Comparison of ENCODE assay signal across 25 mouse cellular contexts in genomic region chr12:110871247-110871646, GRCm38 (mm10). TPM values are rescaled to one million over a fixed set of nuclear protein-coding genes. Genes with fewer than 3 reads are reported as not detected.
DNase-seq lines count a peak whose midpoint lies in the region; ATAC-seq lines count a peak whose summit lies in the region.
"Had no signal": no experiment of that assay in that cellular context is flagged by ENCODE, and none has a peak within 500 bp of the region (broad histone marks: within the 10 kb centered on the region; RNA-seq: fewer than 3 reads in every experiment).

No protein-coding gene starts in this region.

- H3K4me3 ChIP-seq in liver, embryonic 12.5 days, result no peak overlapping the region
- H3K4me3 ChIP-seq in liver, embryonic 11.5 days (ENCODE audit: low read depth, low read length), result no peak overlapping the region
- H3K4me3 ChIP-seq in liver, embryonic 13.5 days (replicated peaks), result no peak overlapping the region
- no peak overlapping the region for H3K4me3 ChIP-seq in liver, embryonic 16.5 days (ENCODE audit: low read depth, low read length)
- H3K4me3 ChIP-seq in midbrain, embryonic 10.5 days, result no peak overlapping the region
- H3K4me3 ChIP-seq: embryonic facial prominence, embryonic 10.5 days; embryonic facial prominence, embryonic 12.5 days; erythroblast, embryonic 14.5 days; forebrain, embryonic 10.5 days; forebrain, embryonic 12.5 days had no signal

- no peaks in the 10 kb centered on the region for H3K27me3 ChIP-seq in liver, embryonic 12.5 days (replicated peaks)
- H3K27me3 ChIP-seq in liver, embryonic 11.5 days (replicated peaks; ENCODE audit: control insufficient read depth, insufficient read depth, low read length), result no peaks in the 10 kb centered on the region
- no peaks in the 10 kb centered on the region for H3K27me3 ChIP-seq in liver, embryonic 13.5 days
- no peaks in the 10 kb centered on the region for H3K27me3 ChIP-seq in liver, embryonic 16.5 days (ENCODE audit: control insufficient read depth, insufficient read depth, low read depth, low read length)
- no peaks in the 10 kb centered on the region for H3K27me3 ChIP-seq in midbrain, embryonic 10.5 days (ENCODE audit: low read depth, poor library complexity, severe bottlenecking)
- H3K27me3 ChIP-seq: embryonic facial prominence, embryonic 12.5 days; forebrain, embryonic 12.5 days; Patski had no signal

- H3K9me3 ChIP-seq in liver, embryonic 12.5 days (replicated peaks), result no peaks in the 10 kb centered on the region
- H3K9me3 ChIP-seq in liver, embryonic 11.5 days (ENCODE audit: control insufficient read depth, low read length), result no peaks in the 10 kb centered on the region
- no peaks in the 10 kb centered on the region for H3K9me3 ChIP-seq in liver, embryonic 13.5 days (replicated peaks)
- no peaks in the 10 kb centered on the region for H3K9me3 ChIP-seq in liver, embryonic 16.5 days (replicated peaks; ENCODE audit: control insufficient read depth, low read length)
- no peaks in the 10 kb centered on the region for H3K9me3 ChIP-seq in midbrain, embryonic 10.5 days (replicated peaks)
- H3K9me3 ChIP-seq: embryonic facial prominence, embryonic 10.5 days; embryonic facial prominence, embryonic 12.5 days; forebrain, embryonic 10.5 days; forebrain, embryonic 12.5 days had no signal

- ATAC-seq in liver, embryonic 12.5 days, result no peak
- no peak; the same call in 1 of the 2 replicates for ATAC-seq in liver, embryonic 11.5 days (replicated peaks; ENCODE audit: low FRiP score)
- ATAC-seq in liver, embryonic 13.5 days (ENCODE audit: low read depth), result 0 out of 2 replicates have a peak, but pooled peaks have one; percentile 25
- ATAC-seq in liver, embryonic 16.5 days (ENCODE audit: low read depth), result peak; percentile 50
- no peak for ATAC-seq in erythroblast, adult 5-6 weeks (replicated peaks; ENCODE audit: low FRiP score, poor library complexity, severe bottlenecking)
- ATAC-seq: activated CD4-positive, CD25-positive, alpha-beta regulatory T cell, adult 4 months; forebrain, embryonic 14.5 days; forebrain, embryonic 16.5 days; Patski had no signal

- H3K27ac ChIP-seq in liver, embryonic 12.5 days, result peak overlapping the region; percentile 37
- no peak overlapping the region for H3K27ac ChIP-seq in liver, embryonic 11.5 days (ENCODE audit: low read depth, low read length)
- H3K27ac ChIP-seq in liver, embryonic 13.5 days, result peak overlapping the region; percentile 77; the same call in 1 of the 2 replicates
- H3K27ac ChIP-seq in liver, embryonic 16.5 days (ENCODE audit: low read length), result no peak overlapping the region
- H3K27ac ChIP-seq in midbrain, embryonic 10.5 days (replicated peaks), result no peak overlapping the region
- H3K27ac ChIP-seq: embryonic facial prominence, embryonic 10.5 days; embryonic facial prominence, embryonic 12.5 days; forebrain, embryonic 10.5 days; forebrain, embryonic 12.5 days had no signal

- H3K4me1 ChIP-seq in liver, embryonic 12.5 days, result peaks cover 25% of the 10 kb centered on the region
- peaks cover 10% of the 10 kb centered on the region for H3K4me1 ChIP-seq in liver, embryonic 11.5 days (replicated peaks; ENCODE audit: control insufficient read depth, insufficient read depth, low read length)
- peaks cover 47% of the 10 kb centered on the region for H3K4me1 ChIP-seq in liver, embryonic 13.5 days (replicated peaks)
- H3K4me1 ChIP-seq in liver, embryonic 16.5 days (ENCODE audit: control insufficient read depth, low read depth, low read length), result peaks cover 25% of the 10 kb centered on the region
- peaks cover 4% of the 10 kb centered on the region for H3K4me1 ChIP-seq in midbrain, embryonic 10.5 days
- H3K4me1 ChIP-seq: embryonic facial prominence, embryonic 10.5 days; embryonic facial prominence, embryonic 12.5 days; forebrain, embryonic 12.5 days had no signal

- peaks cover 86% of the 10 kb centered on the region for H3K36me3 ChIP-seq in liver, embryonic 12.5 days
- peaks cover 34% of the 10 kb centered on the region for H3K36me3 ChIP-seq in liver, embryonic 11.5 days (ENCODE audit: control insufficient read depth, insufficient read depth, low read length)
- H3K36me3 ChIP-seq in liver, embryonic 13.5 days, result peaks cover 64% of the 10 kb centered on the region
- peaks cover 4% of the 10 kb centered on the region for H3K36me3 ChIP-seq in liver, embryonic 16.5 days (ENCODE audit: control insufficient read depth, insufficient read depth)
- peaks cover 94% of the 10 kb centered on the region for H3K36me3 ChIP-seq in midbrain, embryonic 10.5 days

- 77% methylated on average over 5 of the region's 5 CpGs for WGBS in liver, embryonic 12.5 days (ENCODE audit: insufficient replicate concordance)
- WGBS in liver, embryonic 11.5 days, result 85% methylated on average over 5 of the region's 5 CpGs
- 75% methylated on average over 5 of the region's 5 CpGs for WGBS in liver, embryonic 13.5 days (ENCODE audit: insufficient replicate concordance)
- 71% methylated on average over 5 of the region's 5 CpGs for WGBS in liver, embryonic 16.5 days (ENCODE audit: insufficient replicate concordance)
- 94% methylated on average over 5 of the region's 5 CpGs for whole genome bisulfite sequencing in midbrain, embryonic 10.5 days

- DNase-seq in liver, embryonic 11.5 days (ENCODE audit: low spot score), result no peak
- DNase-seq in liver, embryonic 13.5 days, result no peak
- DNase-seq in yolk sac, embryonic 10.5 days (ENCODE audit: low spot score), result peak; percentile 20
- no peak for DNase-seq in neural tube, embryonic 10.5 days (ENCODE audit: extremely low spot score, low spot score)
- no peak for DNase-seq in midbrain, embryonic 10.5 days (ENCODE audit: low spot score)
- DNase-seq: adrenal gland, adult 8-10 months; adrenal gland, postnatal 14 days; adrenal gland, postnatal 36 days; cerebellum, adult 11-12 months; cerebellum, adult 2 months; cerebellum, adult 9-10 months; cerebellum, postnatal 10 days; cerebellum, postnatal 25 days had no signal

- no peak overlapping the region for H3K9ac ChIP-seq in liver, embryonic 12.5 days
- no peak overlapping the region for H3K9ac ChIP-seq in liver, embryonic 11.5 days (ENCODE audit: low read depth, low read length)
- H3K9ac ChIP-seq in liver, embryonic 13.5 days, result no peak overlapping the region
- H3K9ac ChIP-seq in liver, embryonic 16.5 days (ENCODE audit: low read depth, low read length), result no peak overlapping the region
- H3K9ac ChIP-seq: embryonic facial prominence, embryonic 12.5 days; forebrain, embryonic 12.5 days had no signal

- H3K4me2 ChIP-seq in liver, embryonic 12.5 days, result no peak overlapping the region
- no peak overlapping the region for H3K4me2 ChIP-seq in liver, embryonic 11.5 days
- no peak overlapping the region for H3K4me2 ChIP-seq in liver, embryonic 13.5 days
- no peak overlapping the region for H3K4me2 ChIP-seq in liver, embryonic 16.5 days (ENCODE audit: low read depth, low read length)
- H3K4me2 ChIP-seq: embryonic facial prominence, embryonic 12.5 days; forebrain, embryonic 12.5 days had no signal

RNA-seq across cellular contexts. Expression of gene Cinp, which starts 17.7 kb away (rescaled TPM):
- 99.0 and 103 TPM in 2 replicates for polyA plus RNA-seq in liver, embryonic 12.5 days (2016; fragmentation: Nextera tagmentation; extraction: Ambion mirVana)
- 144 and 155 TPM in 2 replicates for polyA plus RNA-seq in liver, embryonic 11.5 days (2014; fragmentation: Nextera tagmentation; extraction: Ambion mirVana)
- 91.0 and 100 TPM in 2 replicates for polyA plus RNA-seq in liver, embryonic 13.5 days (2015; fragmentation: Nextera tagmentation; extraction: Ambion mirVana)
- 49.1 and 49.3 TPM in 2 replicates for polyA plus RNA-seq in liver, embryonic 16.5 days (2015; fragmentation: Nextera tagmentation; extraction: Ambion mirVana)
- total RNA-seq in erythroblast, adult 5-6 weeks (2015; ENCODE audit: low replicate concordance), result 14.6 and 28.6 TPM in 2 replicates
- total RNA-seq in erythroblast, adult 5-6 weeks (2017; ENCODE audit: low replicate concordance), result 23.4 and 26.7 TPM in 2 replicates
- polyA plus RNA-seq in midbrain, embryonic 10.5 days (2016; fragmentation: Nextera tagmentation; extraction: Ambion mirVana), result 81.7 and 95.6 TPM in 2 replicates

RNA-seq across cellular contexts. Expression of gene Tecpr2, which starts 17.8 kb away (rescaled TPM):
- polyA plus RNA-seq in liver, embryonic 12.5 days (2016; fragmentation: Nextera tagmentation; extraction: Ambion mirVana), result 3.4 and 3.6 TPM in 2 replicates
- 4.4 and 4.7 TPM in 2 replicates for polyA plus RNA-seq in liver, embryonic 11.5 days (2014; fragmentation: Nextera tagmentation; extraction: Ambion mirVana)
- 1.7 and 1.9 TPM in 2 replicates for polyA plus RNA-seq in liver, embryonic 13.5 days (2015; fragmentation: Nextera tagmentation; extraction: Ambion mirVana)
- 1.7 and 2.1 TPM in 2 replicates for polyA plus RNA-seq in liver, embryonic 16.5 days (2015; fragmentation: Nextera tagmentation; extraction: Ambion mirVana)
- 2.3 and 3.6 TPM in 2 replicates for total RNA-seq in erythroblast, adult 5-6 weeks (2015; ENCODE audit: low replicate concordance)
- 2.1 and 2.9 TPM in 2 replicates for total RNA-seq in erythroblast, adult 5-6 weeks (2017; ENCODE audit: low replicate concordance)
- 5.3 and 6.7 TPM in 2 replicates for polyA plus RNA-seq in midbrain, embryonic 10.5 days (2016; fragmentation: Nextera tagmentation; extraction: Ambion mirVana)

RNA-seq across cellular contexts. Expression of gene Zfp839, which starts 21.2 kb away (rescaled TPM):
- 3.2 and 4.0 TPM in 2 replicates for polyA plus RNA-seq in liver, embryonic 12.5 days (2016; fragmentation: Nextera tagmentation; extraction: Ambion mirVana)
- 3.3 and 3.8 TPM in 2 replicates for polyA plus RNA-seq in liver, embryonic 11.5 days (2014; fragmentation: Nextera tagmentation; extraction: Ambion mirVana)
- 1.6 TPM in 2 replicates for polyA plus RNA-seq in liver, embryonic 13.5 days (2015; fragmentation: Nextera tagmentation; extraction: Ambion mirVana)
- polyA plus RNA-seq in liver, embryonic 16.5 days (2015; fragmentation: Nextera tagmentation; extraction: Ambion mirVana), result 1.4 and 1.5 TPM in 2 replicates
- total RNA-seq in erythroblast, adult 5-6 weeks (2015; ENCODE audit: low replicate concordance), result 0.63 and 3.3 TPM in 2 replicates
- total RNA-seq in erythroblast, adult 5-6 weeks (2017; ENCODE audit: low replicate concordance), result 1.4 and 2.1 TPM in 2 replicates
- 4.8 and 5.4 TPM in 2 replicates for polyA plus RNA-seq in midbrain, embryonic 10.5 days (2016; fragmentation: Nextera tagmentation; extraction: Ambion mirVana)

RNA-seq across cellular contexts. Expression of gene Mok, which starts 30.5 kb away (rescaled TPM):
- polyA plus RNA-seq in liver, embryonic 12.5 days (2016; fragmentation: Nextera tagmentation; extraction: Ambion mirVana), result 0.51 and 0.63 TPM in 2 replicates
- 1.3 and 2.1 TPM in 2 replicates for polyA plus RNA-seq in liver, embryonic 11.5 days (2014; fragmentation: Nextera tagmentation; extraction: Ambion mirVana)
- 0.33 and 0.46 TPM in 2 replicates for polyA plus RNA-seq in liver, embryonic 13.5 days (2015; fragmentation: Nextera tagmentation; extraction: Ambion mirVana)
- 0.27 and 0.34 TPM in 2 replicates for polyA plus RNA-seq in liver, embryonic 16.5 days (2015; fragmentation: Nextera tagmentation; extraction: Ambion mirVana)
- not detected in 2 replicates for total RNA-seq in erythroblast, adult 5-6 weeks (2015; ENCODE audit: low replicate concordance)
- total RNA-seq in erythroblast, adult 5-6 weeks (2017; ENCODE audit: low replicate concordance), result 0.14 TPM in 1 of 2 replicates, not detected in the other
- polyA plus RNA-seq in midbrain, embryonic 10.5 days (2016; fragmentation: Nextera tagmentation; extraction: Ambion mirVana), result 10.1 and 11.7 TPM in 2 replicates
- polyA plus RNA-seq: erythroblast, embryonic 14.5 days had no signal

Comparison
In these comparisons a context has a peak if more than half of its experiments do, and no peak if none do; other contexts are left out.
1. ATAC-seq: peak in liver, embryonic 13.5 days (single experiment) and liver, embryonic 16.5 days (single experiment); none in liver, embryonic 12.5 days (single experiment), liver, embryonic 11.5 days (single experiment) and erythroblast, adult 5-6 weeks (single experiment).
2. H3K27ac ChIP-seq: peak in liver, embryonic 12.5 days (single experiment) and liver, embryonic 13.5 days (single experiment); none in liver, embryonic 11.5 days (single experiment), liver, embryonic 16.5 days (single experiment) and midbrain, embryonic 10.5 days (single experiment).